15 mouse cellular contexts compared by ENCODE assay signal in the genomic region with DNA sequence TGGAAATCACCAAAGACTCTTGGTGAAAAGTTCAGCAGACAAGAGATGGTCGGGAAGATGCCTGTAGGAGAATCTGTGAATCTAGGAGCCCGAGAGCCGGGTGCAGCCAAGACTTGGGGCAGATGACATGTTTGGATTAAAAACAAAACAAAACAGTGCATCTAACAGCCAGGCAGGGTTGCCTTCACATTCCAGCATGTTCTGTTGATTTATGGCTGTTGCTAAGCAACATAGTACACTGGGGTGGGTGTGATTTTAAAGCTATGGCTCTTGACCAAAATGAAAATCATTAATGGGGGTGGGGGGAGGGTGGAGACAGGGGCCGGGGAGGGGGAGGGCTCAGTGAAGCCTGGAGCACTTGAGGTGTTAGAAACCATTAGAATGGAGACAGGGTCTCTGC. TPM values are rescaled to one million over a fixed set of nuclear protein-coding genes. Genes with fewer than 3 reads are reported as not detected.
"Had no signal": no experiment of that assay in that cellular context is flagged by ENCODE, and none has a peak within 500 bp of the region (broad histone marks: within the 10 kb centered on the region; RNA-seq: fewer than 3 reads in every experiment).

No protein-coding gene starts in this region.

- H3K4me3 ChIP-seq: limb, embryonic 15.5 days; liver, embryonic 12.5 days; lung, embryonic 15.5 days; myocyte; neural tube, embryonic 15.5 days had no signal

- H3K36me3 ChIP-seq: limb, embryonic 15.5 days; liver, embryonic 12.5 days; lung, embryonic 15.5 days; neural tube, embryonic 15.5 days had no signal

- H3K27ac ChIP-seq: limb, embryonic 15.5 days; liver, embryonic 12.5 days; lung, embryonic 15.5 days; neural tube, embryonic 15.5 days had no signal

- H3K4me2 ChIP-seq: limb, embryonic 15.5 days; liver, embryonic 12.5 days; lung, embryonic 15.5 days; neural tube, embryonic 15.5 days had no signal

- H3K27me3 ChIP-seq: limb, embryonic 15.5 days; neural tube, embryonic 15.5 days had no signal

- DNase-seq: kidney, adult 18-20 months; kidney, postnatal 14 days; layer of hippocampus, postnatal 36 days; lung, postnatal 14 days; right cerebral cortex, adult 18-20 months; right cerebral cortex, postnatal 25 days; thymus, postnatal 36 days had no signal

- H3K9me3 ChIP-seq: limb, embryonic 15.5 days; liver, embryonic 12.5 days; lung, embryonic 15.5 days; neural tube, embryonic 15.5 days had no signal

- H3K4me1 ChIP-seq: limb, embryonic 15.5 days; liver, embryonic 12.5 days; lung, embryonic 15.5 days had no signal

- H3K9ac ChIP-seq: limb, embryonic 15.5 days; liver, embryonic 12.5 days; lung, embryonic 15.5 days; neural tube, embryonic 15.5 days had no signal

- ATAC-seq: liver, embryonic 12.5 days had no signal

RNA-seq across cellular contexts. Expression of a gene that starts 16.7 kb away (rescaled TPM):
- total RNA-seq: megakaryocyte-erythroid progenitor cell, adult 5-6 weeks had no signal
- polyA plus RNA-seq: kidney, embryonic 14.5 days; thymus, postnatal 0 days had no signal
